Mouse (Mus musculus) c-Kit-positive CD71-positive TER-119-negative erythroid progenitor cells, embryonic 14.5 days (primary cell): Measurements from ENCODE around the gene Efna2.

Source experiments
- DNase-seq: peaks from one replicate; pipeline ENCODE4 v3.0.0-alpha.2; 2013; ENCODE audit warnings: low read depth

Efna2 gene

DNA sequence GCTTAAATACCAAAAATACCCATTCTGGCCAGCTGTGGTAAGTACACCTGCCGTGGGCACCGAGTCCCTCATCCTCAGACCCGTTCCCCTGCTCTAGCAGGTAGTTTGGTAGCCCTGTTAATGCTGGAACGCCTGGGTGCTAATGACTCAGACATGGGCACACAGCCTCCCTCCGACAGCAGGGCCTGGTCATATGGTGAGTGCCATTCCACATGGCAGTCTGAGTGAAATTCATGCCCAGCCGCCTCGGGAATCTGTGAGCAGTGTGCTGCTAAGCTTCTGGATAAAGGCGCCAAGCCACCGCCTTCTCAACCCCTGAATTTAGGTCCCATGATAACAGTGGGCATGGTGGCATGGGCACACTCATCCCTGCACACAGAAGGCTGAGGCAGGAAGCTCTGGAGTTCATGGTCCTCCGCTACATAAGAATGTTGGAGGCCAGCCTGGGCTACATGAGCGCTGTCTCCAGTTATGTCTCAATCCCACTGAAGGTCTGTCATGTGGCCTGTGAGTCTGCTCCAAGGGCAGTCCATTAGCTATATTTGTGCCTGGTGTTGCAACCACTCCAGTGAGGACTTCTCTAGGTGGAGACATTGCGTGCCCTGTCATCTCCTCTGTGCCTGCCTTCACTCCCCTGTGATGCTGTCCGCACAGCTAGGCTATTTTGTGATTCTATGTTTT lies 57.0 kb downstream of the Efna2 start:
- no peak for DNase-seq

DNA sequence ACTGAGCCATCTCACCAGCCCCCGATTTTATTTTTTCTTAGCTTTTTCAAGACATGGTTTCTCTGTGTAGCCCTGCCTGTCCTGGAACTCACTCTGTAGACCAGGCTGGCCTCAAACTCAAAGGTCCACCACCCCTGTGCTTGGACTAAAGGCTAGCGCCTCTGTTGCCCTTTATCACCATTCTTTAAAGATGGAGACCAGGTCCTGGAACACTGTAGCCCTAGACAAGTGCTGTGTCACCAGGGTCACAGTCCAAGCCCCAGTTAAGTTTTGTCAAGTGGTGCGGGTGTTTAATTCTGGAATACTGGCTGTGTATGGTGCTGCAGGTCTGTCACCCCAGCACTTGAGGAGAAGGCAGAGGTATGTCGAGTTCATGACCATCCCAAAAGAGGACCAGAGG lies 57.7 kb downstream of the Efna2 start:
- no peak for DNase-seq

DNA sequence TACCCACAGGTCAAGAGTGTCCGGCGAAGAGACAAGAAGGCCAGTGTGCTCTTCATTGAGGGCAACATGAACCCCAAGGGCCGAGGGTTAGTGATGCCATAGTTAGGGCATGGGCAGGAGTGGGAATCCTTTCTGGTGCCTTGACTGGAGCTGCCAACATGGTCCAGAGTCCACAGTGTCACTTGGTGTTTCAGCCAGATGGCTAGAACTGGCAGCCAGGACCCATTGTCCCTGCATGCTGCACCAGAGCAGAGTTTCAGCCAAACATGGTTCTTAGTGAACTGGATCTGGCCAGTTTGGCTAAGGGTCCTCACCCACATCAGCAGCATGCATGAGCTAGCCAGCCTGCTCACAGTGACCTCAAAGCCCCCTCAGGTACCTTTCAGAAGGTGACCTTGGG lies 59.0 kb downstream of the Efna2 start:
- no peak for DNase-seq
